Mouse (Mus musculus): ENCODE measurements around the gene Mrpl19. TPM values are rescaled to one million over a fixed set of nuclear protein-coding genes. Genes with fewer than 3 reads are reported as not detected.

The Mrpl19 gene
- polyA plus RNA-seq (2012; rRNA removed; ENCODE audit: low replicate concordance): 1.7 and 3.9 TPM in 2 replicates

GRCm38 (mm10) chr6:81965296-81966067 lies at the start of gene Mrpl19:
TSS of gene Mrpl19 (minus strand) at chr6:81965958.

GRCm38 (mm10) chr6:81923523-81924142 lies 42.1 kb downstream of the Mrpl19 start, which contains the start of gene Gcfc2:
TSS of gene Gcfc2 (plus strand) at chr6:81923669.

Other genes starting within 250 kb of the Mrpl19 start
- gene Gcfc2, start 42.3 kb downstream of the Mrpl19 start, polyA plus RNA-seq (2012; rRNA removed; ENCODE audit: low replicate concordance): 0.36 and 0.51 TPM in 2 replicates
- gene Eva1a, start 75.1 kb upstream of the Mrpl19 start, polyA plus RNA-seq (2012; rRNA removed; ENCODE audit: low replicate concordance): 4.4 and 4.6 TPM in 2 replicates

Data from duodenum, adult 2 months (tissue).